In the genomic region with DNA sequence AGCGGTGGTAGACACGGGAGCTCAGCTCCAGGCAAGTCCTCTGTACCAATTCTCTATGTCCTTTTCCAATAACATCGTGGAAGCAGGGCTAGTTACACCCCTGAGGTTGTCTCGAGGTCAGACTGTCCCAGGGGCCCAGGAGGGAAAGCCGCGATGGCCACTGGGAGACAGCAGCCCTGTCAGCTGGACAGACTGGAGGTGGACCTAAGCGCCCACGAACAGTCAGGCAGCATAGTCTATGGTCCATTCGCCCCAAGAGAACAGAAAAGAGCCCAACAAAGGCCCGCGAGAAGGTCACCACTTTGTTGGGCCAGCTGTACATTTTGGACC, we compare ENCODE assay signal across 10 mouse cellular contexts. TPM values are rescaled to one million over a fixed set of nuclear protein-coding genes. Genes with fewer than 3 reads are reported as not detected.
A peak's percentile ranks its signal among the peaks of the same experiment; 100 is the strongest.
DNase-seq lines count a peak whose midpoint lies in the region; ATAC-seq and TF ChIP-seq lines count a peak whose summit lies in the region.
"Had no signal": no experiment of that assay in that cellular context is flagged by ENCODE, and none has a peak within 500 bp of the region (broad histone marks: within the 10 kb centered on the region; RNA-seq: fewer than 3 reads in every experiment).

No protein-coding gene starts in this region.

- no peaks in the 10 kb centered on the region for H3K9me3 ChIP-seq in intestine, embryonic 16.5 days (ENCODE audit: control insufficient read depth, low read length)
- no peaks in the 10 kb centered on the region for H3K9me3 ChIP-seq in neural tube, embryonic 13.5 days

- H3K4me2 ChIP-seq in intestine, embryonic 16.5 days (ENCODE audit: low read depth, low read length): peak overlapping the region; percentile 35
- peak overlapping the region; percentile 37 for H3K4me2 ChIP-seq in neural tube, embryonic 13.5 days

- intact Hi-C loops in left cerebral cortex, postnatal 14 days (cut with DNase I): loop anchor here (5.0 kb wide), 2 partner anchors 59 to 214 kb away; a partner anchor contains a TSS

- peaks cover 3% of the 10 kb centered on the region for H3K4me1 ChIP-seq in intestine, embryonic 16.5 days (ENCODE audit: control insufficient read depth, insufficient read depth, low read length)
- H3K4me1 ChIP-seq in neural tube, embryonic 13.5 days (replicated peaks): peaks cover 7% of the 10 kb centered on the region; the same call in 1 of the 2 replicates

- 34% methylated on average over 11 of the region's 11 CpGs for WGBS in intestine, embryonic 16.5 days
- WGBS in neural tube, embryonic 13.5 days: 45% methylated on average over 11 of the region's 11 CpGs

- no peak overlapping the region for H3K27ac ChIP-seq in layer of hippocampus, adult 2 months
- no peak overlapping the region for H3K27ac ChIP-seq in intestine, embryonic 16.5 days (ENCODE audit: low read length)
- H3K27ac ChIP-seq in neural tube, embryonic 13.5 days (replicated peaks): no peak overlapping the region

- H3K4me3 ChIP-seq in layer of hippocampus, adult 2 months: 0 out of 2 replicates have a peak overlapping the region, but pooled peaks have one; percentile 13
- no peak overlapping the region for H3K4me3 ChIP-seq in intestine, embryonic 16.5 days (ENCODE audit: low read length)
- no peak overlapping the region for H3K4me3 ChIP-seq in neural tube, embryonic 13.5 days
- H3K4me3 ChIP-seq: myocyte had no signal

- H3K9ac ChIP-seq in intestine, embryonic 16.5 days (ENCODE audit: low read depth, low read length): no peak overlapping the region
- H3K9ac ChIP-seq in neural tube, embryonic 13.5 days: no peak overlapping the region

- TF ChIP-seq CTCF in layer of hippocampus, adult 2 months (conservative IDR thresholded peaks at IDR 0.05): no peak

- DNase-seq in layer of hippocampus, adult 2 months (ENCODE audit: low spot score in 2 of 2): no peak
- DNase-seq in layer of hippocampus, adult 11-12 months (ENCODE audit: low spot score): no peak
- DNase-seq in left cerebral cortex, postnatal 14 days (ENCODE audit: low spot score in 2 of 2): no peak
- DNase-seq in cerebellum, postnatal 4 days (ENCODE audit: low spot score in 2 of 2): no peak
- no peak for DNase-seq in right cerebral cortex, adult 18-20 months

- H3K36me3 ChIP-seq in intestine, embryonic 16.5 days (ENCODE audit: control insufficient read depth, insufficient read depth, low read length): no peaks in the 10 kb centered on the region
- no peaks in the 10 kb centered on the region for H3K36me3 ChIP-seq in neural tube, embryonic 13.5 days

- H3K27me3 ChIP-seq in intestine, embryonic 16.5 days (replicated peaks; ENCODE audit: control insufficient read depth, insufficient read depth, low read length): no peaks in the 10 kb centered on the region
- no peaks in the 10 kb centered on the region for H3K27me3 ChIP-seq in neural tube, embryonic 13.5 days

- 0 out of 2 replicates have a peak, but pooled peaks have one; percentile 53 for ATAC-seq in erythroid progenitor cell, adult 5-6 weeks (replicated peaks; ENCODE audit: low FRiP score, poor library complexity, severe bottlenecking)
- ATAC-seq in intestine, embryonic 16.5 days: peak; percentile 49
- peak; percentile 24; the same call in 1 of the 2 replicates for ATAC-seq in neural tube, embryonic 13.5 days (ENCODE audit: low read depth)

RNA-seq across cellular contexts. Expression of a gene that starts 10.4 kb away (rescaled TPM):
- total RNA-seq in layer of hippocampus, adult 2 months (2021): not detected
- total RNA-seq in erythroid progenitor cell, adult 5-6 weeks (2015; ENCODE audit: low replicate concordance): not detected in 2 replicates
- total RNA-seq in erythroid progenitor cell, adult 5-6 weeks (2017; ENCODE audit: low replicate concordance): not detected in 2 replicates
- polyA plus RNA-seq in intestine, embryonic 16.5 days (2015; fragmentation: Nextera tagmentation; extraction: Ambion mirVana): not detected in 2 replicates
- polyA plus RNA-seq in neural tube, embryonic 13.5 days (2015; fragmentation: Nextera tagmentation; extraction: Ambion mirVana): not detected in 2 replicates
- total RNA-seq in left cerebral cortex, postnatal 14 days (2021): not detected
- total RNA-seq: gastrocnemius, postnatal 10 days had no signal
- polyA plus RNA-seq: myocyte had no signal

RNA-seq across cellular contexts. Expression of a gene that starts 44.0 kb away (rescaled TPM):
- total RNA-seq in layer of hippocampus, adult 2 months (2021): 1 to 10 TPM; 2.2 to 2.6 TPM
- 0.36 TPM in 1 of 2 replicates, not detected in the other for total RNA-seq in erythroid progenitor cell, adult 5-6 weeks (2015; ENCODE audit: low replicate concordance)
- total RNA-seq in erythroid progenitor cell, adult 5-6 weeks (2017; ENCODE audit: low replicate concordance): not detected in 2 replicates
- polyA plus RNA-seq in intestine, embryonic 16.5 days (2015; fragmentation: Nextera tagmentation; extraction: Ambion mirVana): 4.0 and 4.3 TPM in 2 replicates
- polyA plus RNA-seq in neural tube, embryonic 13.5 days (2015; fragmentation: Nextera tagmentation; extraction: Ambion mirVana): 2.4 and 2.6 TPM in 2 replicates
- 1 to 10 TPM; 3.2 to 3.6 TPM for total RNA-seq in left cerebral cortex, postnatal 14 days (2021)

RNA-seq across cellular contexts. Expression of a gene that starts 59.5 kb away (rescaled TPM):
- 10 to 100 TPM; 43.6 to 46.4 TPM for total RNA-seq in layer of hippocampus, adult 2 months (2021)
- 91.0 and 112 TPM in 2 replicates for total RNA-seq in erythroid progenitor cell, adult 5-6 weeks (2015; ENCODE audit: low replicate concordance)
- 115 and 137 TPM in 2 replicates for total RNA-seq in erythroid progenitor cell, adult 5-6 weeks (2017; ENCODE audit: low replicate concordance)
- 26.9 and 31.5 TPM in 2 replicates for polyA plus RNA-seq in intestine, embryonic 16.5 days (2015; fragmentation: Nextera tagmentation; extraction: Ambion mirVana)
- 42.8 and 52.8 TPM in 2 replicates for polyA plus RNA-seq in neural tube, embryonic 13.5 days (2015; fragmentation: Nextera tagmentation; extraction: Ambion mirVana)
- 10 to 100 TPM; 42.6 to 45.2 TPM for total RNA-seq in left cerebral cortex, postnatal 14 days (2021)
